Mouse (Mus musculus) common myeloid progenitor, adult 5-6 weeks (primary cell): Measurements from ENCODE around the gene Siah3. TPM values are rescaled to one million over a fixed set of nuclear protein-coding genes. Genes with fewer than 3 reads are reported as not detected.

Experiments
- total RNA-seq: library from RNA; stranded (forward); fragments of 200-1000, 187-1606 nt; gene quantifications from 2 replicates; pipeline ENCODE4 v1.2.3, GENCODE M21; 2017

Siah3 gene
- total RNA-seq, 1 experiment from 2014 or later: 0.09 TPM

Other genes with a start within 250 kb of the Siah3 start
- not detected in 2 replicates for gene Cpb2, start 213.7 kb upstream of the Siah3 start, total RNA-seq
- gene Zc3h13, start 171.6 kb upstream of the Siah3 start, total RNA-seq: 38.4 and 38.6 TPM in 2 replicates
- not detected in 2 replicates for gene Spert, start 137.1 kb downstream of the Siah3 start, total RNA-seq
- gene Erich6b, start 186.3 kb downstream of the Siah3 start, total RNA-seq: not detected in 2 replicates